Mouse (Mus musculus): ENCODE results near the gene Tarsl2. TPM values are rescaled to one million over a fixed set of nuclear protein-coding genes. Genes with fewer than 3 reads are reported as not detected.

Tarsl2 gene
- total RNA-seq, 2 experiments from 2014 or later, result 30.2 to 30.9 TPM

- DNase-seq, result peak; percentile 72
Measured at GRCm38 (mm10) chr7:65737286-65738040, 92.8 kb downstream of the Tarsl2 start.

Other genes starting within 250 kb of the Tarsl2 start
- gene Tjp1, start 117.1 kb upstream of the Tarsl2 start, total RNA-seq (2021), result 100 to 1,000 TPM; 148 to 156 TPM
- 10 to 100 TPM; 17.2 to 20.1 TPM for gene Tm2d3, start 46.3 kb downstream of the Tarsl2 start, total RNA-seq (2021)
- 10 to 100 TPM; 32.7 to 39.8 TPM for gene Pcsk6, start 216.8 kb downstream of the Tarsl2 start, total RNA-seq (2021)

Measured in heart, postnatal 4 days (tissue).